Mouse (Mus musculus): ENCODE data around the gene Hunk.

GRCm38 (mm10) chr16:90521191-90521950 is 135.6 kb downstream of the Hunk start:
- TF ChIP-seq CTCF (IDR thresholded peaks at IDR 0.05; ENCODE audit: extremely low read depth, insufficient read depth, insufficient read length, insufficient replicate concordance): no peak
- no peak for TF ChIP-seq POLR2A (IDR thresholded peaks at IDR 0.05; ENCODE audit: low read depth, low read length)
